Mouse (Mus musculus) gastrocnemius, adult 8-10 months (tissue): ENCODE measurements at regions not wholly inside any gene's neighbourhood (a gene's known extent, or its start where the extent isn't known, plus 50 kb on each side); places are given as distances from the start of the nearest gene placed in this dataset.

Source experiments
- DNase-seq, 2 experiments: peaks; one replicate each; pipeline ENCODE4 v3.0.0; 2022; ENCODE audit warnings: low spot score in 2 of 2

GRCm38 (mm10) chr4:62808553-62808950 is 156.8 kb upstream of the Zfp618 start:
- no peak for DNase-seq

- DNase-seq: no peak
Observed at GRCm38 (mm10) chr4:62809048-62809447, 156.3 kb upstream of the Zfp618 start.

GRCm38 (mm10) chr4:62819889-62820288 is 145.5 kb upstream of the Zfp618 start:
- DNase-seq: no peak

GRCm38 (mm10) chr4:62821288-62821687 is 144.1 kb upstream of the Zfp618 start:
- DNase-seq: no peak

- no peak for DNase-seq
Observed at GRCm38 (mm10) chr4:62822568-62822967, 142.8 kb upstream of the Zfp618 start.

GRCm38 (mm10) chr4:62823082-62823481 is 142.3 kb upstream of the Zfp618 start:
- DNase-seq: no peak

- no peak for DNase-seq
Observed at GRCm38 (mm10) chr4:62823555-62824250, 141.7 kb upstream of the Zfp618 start.

- no peak for DNase-seq
Observed at GRCm38 (mm10) chr4:62824581-62824980, 140.8 kb upstream of the Zfp618 start.

- no peak for DNase-seq
Observed at GRCm38 (mm10) chr4:62825256-62825655, 140.1 kb upstream of the Zfp618 start.

- no peak for DNase-seq
Observed at GRCm38 (mm10) chr4:62828963-62829362, 136.4 kb upstream of the Zfp618 start.

- no peak for DNase-seq
Observed at GRCm38 (mm10) chr4:62833944-62834343, 131.4 kb upstream of the Zfp618 start.

- DNase-seq: no peak
Observed at GRCm38 (mm10) chr4:62836875-62837274, 128.5 kb upstream of the Zfp618 start.

GRCm38 (mm10) chr4:62850526-62850925 is 114.8 kb upstream of the Zfp618 start:
- DNase-seq: no peak

GRCm38 (mm10) chr4:62853335-62853734 is 112.0 kb upstream of the Zfp618 start:
- DNase-seq: no peak

GRCm38 (mm10) chr4:62856406-62856805 is 109.0 kb upstream of the Zfp618 start:
- no peak for DNase-seq

GRCm38 (mm10) chr4:62862756-62863155 is 102.6 kb upstream of the Zfp618 start:
- no peak for DNase-seq

- no peak for DNase-seq
Observed at GRCm38 (mm10) chr4:62870391-62870983, 94.9 kb upstream of the Zfp618 start.

GRCm38 (mm10) chr4:62872562-62872961 is 92.8 kb upstream of the Zfp618 start:
- no peak for DNase-seq

GRCm38 (mm10) chr4:62873986-62874385 is 91.4 kb upstream of the Zfp618 start:
- DNase-seq: no peak

- DNase-seq: no peak
Observed at GRCm38 (mm10) chr4:62878063-62878462, 87.3 kb upstream of the Zfp618 start.

- DNase-seq: no peak
Observed at GRCm38 (mm10) chr4:62878927-62879326, 86.4 kb upstream of the Zfp618 start.

GRCm38 (mm10) chr4:62881824-62882223 is 83.5 kb upstream of the Zfp618 start:
- no peak for DNase-seq

GRCm38 (mm10) chr4:62882276-62882675 is 83.1 kb upstream of the Zfp618 start:
- no peak for DNase-seq
